21 mouse cellular contexts compared by ENCODE assay signal in the genomic region with DNA sequence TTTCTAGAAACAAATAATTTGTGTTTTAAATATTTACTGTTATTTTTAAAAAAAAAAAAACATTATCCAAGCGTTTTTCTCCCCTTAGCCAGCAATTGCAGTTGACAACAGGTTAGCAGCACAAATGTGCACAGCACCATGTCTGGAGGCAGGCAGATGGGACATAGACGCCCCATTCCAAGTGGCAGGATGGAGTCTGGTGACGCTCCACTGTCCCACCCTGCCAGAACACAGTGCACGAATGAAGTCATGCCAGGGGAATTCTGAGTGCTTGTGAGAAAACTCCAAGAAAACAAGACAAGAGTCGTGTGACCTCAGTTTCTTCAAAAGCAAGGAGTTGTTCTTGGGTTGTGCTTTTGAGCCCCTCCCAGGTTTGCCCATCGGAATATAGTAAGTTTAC. TPM values are rescaled to one million over a fixed set of nuclear protein-coding genes. Genes with fewer than 3 reads are reported as not detected.
DNase-seq lines count a peak whose midpoint lies in the region; ATAC-seq and TF ChIP-seq lines count a peak whose summit lies in the region.
"Had no signal": no experiment of that assay in that cellular context is flagged by ENCODE, and none has a peak within 500 bp of the region (broad histone marks: within the 10 kb centered on the region; RNA-seq: fewer than 3 reads in every experiment).

No protein-coding gene starts in this region.

- no peak overlapping the region for H3K27ac ChIP-seq in lung, postnatal 0 days (ENCODE audit: low read length)
- H3K27ac ChIP-seq in forebrain, postnatal 0 days (ENCODE audit: low read depth, low read length): no peak overlapping the region
- H3K27ac ChIP-seq: embryonic facial prominence, embryonic 12.5 days; hindbrain, embryonic 13.5 days; liver, embryonic 14.5 days; stomach, embryonic 15.5 days had no signal

- no peak overlapping the region for H3K4me2 ChIP-seq in lung, postnatal 0 days (replicated peaks; ENCODE audit: low read depth, low read length)
- H3K4me2 ChIP-seq in forebrain, postnatal 0 days (ENCODE audit: low read depth): no peak overlapping the region
- H3K4me2 ChIP-seq: embryonic facial prominence, embryonic 12.5 days; heart, embryonic 12.5 days; hindbrain, embryonic 13.5 days; stomach, embryonic 15.5 days had no signal

- peak; percentile 38; the same call in 1 of the 2 replicates for ATAC-seq in frontal cortex, adult (ENCODE audit: low TSS enrichment)
- ATAC-seq in lung, postnatal 0 days: peak; percentile 78
- peak; percentile 84 for ATAC-seq in forebrain, postnatal 0 days
- ATAC-seq: intestine, embryonic 16.5 days had no signal

- TF ChIP-seq EP300 in lung, postnatal 0 days (IDR thresholded peaks at IDR 0.05): no peak; the same call in 1 of the 2 replicates

- H3K4me1 ChIP-seq in lung, postnatal 0 days (ENCODE audit: insufficient read depth, low read depth, low read length): no peaks in the 10 kb centered on the region
- H3K4me1 ChIP-seq in forebrain, postnatal 0 days (ENCODE audit: insufficient read depth): no peaks in the 10 kb centered on the region
- H3K4me1 ChIP-seq: embryonic facial prominence, embryonic 12.5 days; heart, embryonic 12.5 days; stomach, embryonic 15.5 days had no signal

- WGBS in lung, postnatal 0 days: 30% methylated on average over 6 of the region's 6 CpGs
- WGBS in forebrain, postnatal 0 days: 45% methylated on average over 6 of the region's 6 CpGs

- DNase-seq in cerebellum, postnatal 10 days: peak; percentile 57 to 58
- DNase-seq in cerebellum, adult 18-20 months: no peak
- DNase-seq in frontal cortex, postnatal 14 days (ENCODE audit: low spot score in 2 of 2): no peak
- peak; percentile 46 for DNase-seq in lung, postnatal 0 days (ENCODE audit: low spot score)
- DNase-seq in lung, postnatal 14 days: no peak
- peak; percentile 69 for DNase-seq in forebrain, postnatal 0 days
- DNase-seq in left cerebral cortex, adult 11 months (ENCODE audit: low spot score): no peak

- H3K4me3 ChIP-seq in lung, postnatal 0 days (ENCODE audit: low read depth, low read length): no peak overlapping the region
- no peak overlapping the region for H3K4me3 ChIP-seq in forebrain, postnatal 0 days (ENCODE audit: low read depth, low read length)
- H3K4me3 ChIP-seq: embryonic facial prominence, embryonic 12.5 days; heart, embryonic 12.5 days; hindbrain, embryonic 13.5 days; stomach, embryonic 15.5 days had no signal

- TF ChIP-seq CTCF in lung, postnatal 0 days (IDR thresholded peaks at IDR 0.05): no peak
- no peak for TF ChIP-seq CTCF in forebrain, postnatal 0 days (IDR thresholded peaks at IDR 0.05; ENCODE audit: low read depth)

- no peaks in the 10 kb centered on the region for H3K27me3 ChIP-seq in lung, postnatal 0 days (replicated peaks; ENCODE audit: insufficient read depth, low read length)
- H3K27me3 ChIP-seq in forebrain, postnatal 0 days (ENCODE audit: insufficient read depth, low read length): no peaks in the 10 kb centered on the region
- H3K27me3 ChIP-seq: embryonic facial prominence, embryonic 12.5 days; heart, embryonic 12.5 days; hindbrain, embryonic 13.5 days; stomach, embryonic 15.5 days had no signal

- H3K9ac ChIP-seq in lung, postnatal 0 days (replicated peaks; ENCODE audit: low read depth): no peak overlapping the region
- no peak overlapping the region for H3K9ac ChIP-seq in forebrain, postnatal 0 days
- H3K9ac ChIP-seq: embryonic facial prominence, embryonic 12.5 days; heart, embryonic 12.5 days; hindbrain, embryonic 13.5 days; liver, embryonic 14.5 days; stomach, embryonic 15.5 days had no signal

- H3K9me3 ChIP-seq in lung, postnatal 0 days (ENCODE audit: low read length): no peaks in the 10 kb centered on the region
- H3K9me3 ChIP-seq in forebrain, postnatal 0 days (ENCODE audit: low read length): no peaks in the 10 kb centered on the region
- H3K9me3 ChIP-seq: embryonic facial prominence, embryonic 12.5 days; G1E; stomach, embryonic 15.5 days had no signal

- no peaks in the 10 kb centered on the region for H3K36me3 ChIP-seq in lung, postnatal 0 days (ENCODE audit: insufficient read depth, low read length)
- no peaks in the 10 kb centered on the region for H3K36me3 ChIP-seq in forebrain, postnatal 0 days (ENCODE audit: insufficient read depth)
- H3K36me3 ChIP-seq: embryonic facial prominence, embryonic 12.5 days; G1E; heart, embryonic 12.5 days; hindbrain, embryonic 13.5 days; stomach, embryonic 15.5 days had no signal

RNA-seq across cellular contexts. Expression of a gene that starts 22.8 kb away (rescaled TPM):
- polyA plus RNA-seq in lung, postnatal 0 days (2015; fragmentation: Nextera tagmentation; extraction: Ambion mirVana): 1.2 and 1.5 TPM in 2 replicates
- 0.57 and 0.77 TPM in 2 replicates for total RNA-seq in forebrain, postnatal 0 days (2014; rRNA removed)
- 0.79 and 1.1 TPM in 2 replicates for polyA plus RNA-seq in forebrain, postnatal 0 days (2015; fragmentation: Nextera tagmentation; extraction: Ambion mirVana)
- total RNA-seq: adrenal gland, postnatal 14 days; G1E; neutrophil, adult 5-6 weeks had no signal
- polyA plus RNA-seq: C2C12; G1E; intestine, embryonic 16.5 days; large intestine, adult 2 months; liver, embryonic 14.5 days; midbrain, embryonic 14.5 days; neural tube, embryonic 11.5 days had no signal

RNA-seq across cellular contexts. Expression of a gene that starts 50.0 kb away (rescaled TPM):
- polyA plus RNA-seq in lung, postnatal 0 days (2015; fragmentation: Nextera tagmentation; extraction: Ambion mirVana): 221 and 231 TPM in 2 replicates
- 114 and 144 TPM in 2 replicates for total RNA-seq in forebrain, postnatal 0 days (2014; rRNA removed)
- 320 and 327 TPM in 2 replicates for polyA plus RNA-seq in forebrain, postnatal 0 days (2015; fragmentation: Nextera tagmentation; extraction: Ambion mirVana)

Comparison
In these comparisons a context has a peak if more than half of its experiments do, and no peak if none do; other contexts are left out.
1. DNase-seq: peak in cerebellum, postnatal 10 days (2 of 2), lung, postnatal 0 days (single experiment) and forebrain, postnatal 0 days (single experiment); none in cerebellum, adult 18-20 months (0 of 2), frontal cortex, postnatal 14 days (0 of 2), lung, postnatal 14 days (single experiment) and left cerebral cortex, adult 11 months (single experiment).
2. Peak in every context shown above with its lines, with median percentiles within 50 percentile points of each other: ATAC-seq.